Mouse (Mus musculus): ENCODE data around the gene Cbfb. TPM values are rescaled to one million over a fixed set of nuclear protein-coding genes. Genes with fewer than 3 reads are reported as not detected.

Gene Cbfb
- 40.4 and 47.1 TPM in 2 replicates for polyA plus RNA-seq (2012; ENCODE audit: low replicate concordance)

GRCm38 (mm10) chr8:105170381-105171115, at the start of gene Cbfb:
Gene Cbfb, plus strand, starts transcription at chr8:105170674.

GRCm38 (mm10) chr8:105131509-105131908, 39.0 kb upstream of the Cbfb start, which contains the start of gene Ces4a:
Gene Ces4a, plus strand, starts transcription at chr8:105131800.

GRCm38 (mm10) chr8:105224413-105225271, 54.2 kb downstream of the Cbfb start, which contains the start of gene D230025D16Rik:
Gene D230025D16Rik, plus strand, starts transcription at chr8:105225145.

GRCm38 (mm10) chr8:105254966-105255350, 84.5 kb downstream of the Cbfb start, which contains the start of gene B3gnt9:
Gene B3gnt9, minus strand, starts transcription at chr8:105255153.

GRCm38 (mm10) chr8:105264024-105264982, 93.8 kb downstream of the Cbfb start, which contains the start of the genes Tradd and Fbxl8:
Gene Tradd, minus strand, starts transcription at chr8:105264609.
Gene Fbxl8, plus strand, starts transcription at chr8:105264648.

Other genes with a start within 250 kb of the Cbfb start
- not detected in 2 replicates for gene Ces2e, start 244.4 kb upstream of the Cbfb start, polyA plus RNA-seq (2012; ENCODE audit: low replicate concordance)
- not detected in 2 replicates for gene Ces2f, start 223.3 kb upstream of the Cbfb start, polyA plus RNA-seq (2012; ENCODE audit: low replicate concordance)
- 0.33 and 7.1 TPM in 2 replicates for gene Ces2g, start 209.0 kb upstream of the Cbfb start, polyA plus RNA-seq (2012; ENCODE audit: low replicate concordance)
- not detected in 2 replicates for gene Ces2h, start 169.8 kb upstream of the Cbfb start, polyA plus RNA-seq (2012; ENCODE audit: low replicate concordance)
- not detected in 2 replicates for gene Ces3a, start 122.1 kb upstream of the Cbfb start, polyA plus RNA-seq (2012; ENCODE audit: low replicate concordance)
- not detected in 2 replicates for gene Ces3b, start 86.9 kb upstream of the Cbfb start, polyA plus RNA-seq (2012; ENCODE audit: low replicate concordance)
- gene Ces4a, start 38.9 kb upstream of the Cbfb start, polyA plus RNA-seq (2012; ENCODE audit: low replicate concordance), result not detected in 2 replicates
- 4.3 and 8.5 TPM in 2 replicates for gene D230025D16Rik, start 54.5 kb downstream of the Cbfb start, polyA plus RNA-seq (2012; ENCODE audit: low replicate concordance)
- 6.6 and 23.7 TPM in 2 replicates for gene B3gnt9, start 84.5 kb downstream of the Cbfb start, polyA plus RNA-seq (2012; ENCODE audit: low replicate concordance)
- 38.0 and 49.7 TPM in 2 replicates for gene Tradd, start 93.9 kb downstream of the Cbfb start, polyA plus RNA-seq (2012; ENCODE audit: low replicate concordance)
- gene Fbxl8, start 94.0 kb downstream of the Cbfb start, polyA plus RNA-seq (2012; ENCODE audit: low replicate concordance), result 16.2 and 22.9 TPM in 2 replicates
- 2.4 and 4.4 TPM in 2 replicates for gene Hsf4, start 99.1 kb downstream of the Cbfb start, polyA plus RNA-seq (2012; ENCODE audit: low replicate concordance)
- gene Nol3, start 105.5 kb downstream of the Cbfb start, polyA plus RNA-seq (2012; ENCODE audit: low replicate concordance), result 0.17 and 0.31 TPM in 2 replicates
- 2.1 and 2.8 TPM in 2 replicates for gene 4931428F04Rik, start 119.2 kb downstream of the Cbfb start, polyA plus RNA-seq (2012; ENCODE audit: low replicate concordance)
- 2.2 and 4.8 TPM in 2 replicates for gene Exoc3l, start 125.4 kb downstream of the Cbfb start, polyA plus RNA-seq (2012; ENCODE audit: low replicate concordance)
- 41.3 and 68.2 TPM in 2 replicates for gene E2f4, start 127.0 kb downstream of the Cbfb start, polyA plus RNA-seq (2012; ENCODE audit: low replicate concordance)
- 3.4 and 3.9 TPM in 2 replicates for gene Elmo3, start 134.9 kb downstream of the Cbfb start, polyA plus RNA-seq (2012; ENCODE audit: low replicate concordance)
- 0.55 and 2.4 TPM in 2 replicates for gene Lrrc29, start 155.6 kb downstream of the Cbfb start, polyA plus RNA-seq (2012; ENCODE audit: low replicate concordance)
- gene Tmem208, start 155.7 kb downstream of the Cbfb start, polyA plus RNA-seq (2012; ENCODE audit: low replicate concordance), result 32.3 and 42.4 TPM in 2 replicates
- 35.9 and 70.7 TPM in 2 replicates for gene Fhod1, start 177.3 kb downstream of the Cbfb start, polyA plus RNA-seq (2012; ENCODE audit: low replicate concordance)
- 2.3 and 3.7 TPM in 2 replicates for gene Slc9a5, start 178.2 kb downstream of the Cbfb start, polyA plus RNA-seq (2012; ENCODE audit: low replicate concordance)
- gene Plekhg4, start 202.6 kb downstream of the Cbfb start, polyA plus RNA-seq (2012; ENCODE audit: low replicate concordance), result 0.11 TPM in 1 of 2 replicates, not detected in the other
- 0.04 TPM in 1 of 2 replicates, not detected in the other for gene Kctd19, start 242.8 kb downstream of the Cbfb start, polyA plus RNA-seq (2012; ENCODE audit: low replicate concordance)
- 0.11 TPM in 1 of 2 replicates, not detected in the other for gene Lrrc36, start 242.9 kb downstream of the Cbfb start, polyA plus RNA-seq (2012; ENCODE audit: low replicate concordance)